Mouse (Mus musculus): Measurements from ENCODE around the gene Cavin4. TPM values are rescaled to one million over a fixed set of nuclear protein-coding genes. Genes with fewer than 3 reads are reported as not detected.
"Not testable (repeated sequence)": the region's sequence is repeated elsewhere in the genome, so short reads cannot be mapped to it uniquely, and the experiment has no call there.

Cavin4 gene
- total and polyA plus RNA-seq, 2 experiments from 2014 or later = 0.79 to 1.4 TPM

DNA sequence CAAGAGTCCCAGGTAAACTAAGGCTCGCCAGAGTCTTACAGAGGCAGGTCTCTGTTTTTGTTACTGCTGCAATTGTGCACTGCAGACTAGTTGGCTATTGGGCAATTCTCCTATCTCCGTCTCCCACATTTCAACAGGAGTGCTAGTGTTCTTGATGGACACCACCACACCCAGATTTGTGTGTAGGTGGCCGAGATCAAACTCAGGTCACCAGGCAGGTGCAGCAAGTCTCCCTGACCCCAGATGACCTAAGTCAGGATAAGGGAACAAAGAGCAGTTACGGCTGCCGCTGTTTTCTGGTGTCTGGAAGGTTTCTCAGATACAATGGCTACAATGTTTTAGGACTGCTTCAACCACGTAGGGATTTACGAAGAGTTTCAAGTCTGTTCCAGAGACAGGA lies 16.9 kb downstream of the Cavin4 start:
- no peaks in the 10 kb centered on the region for H3K36me3 ChIP-seq (ENCODE audit: insufficient read depth, low read length)
- no peak overlapping the region for H3K9ac ChIP-seq (replicated peaks; ENCODE audit: low read length, poor library complexity, severe bottlenecking)
- H3K27me3 ChIP-seq (ENCODE audit: insufficient read depth, low read length) = no peaks in the 10 kb centered on the region
- H3K4me3 ChIP-seq (ENCODE audit: low read depth, low read length) = no peak overlapping the region
- ATAC-seq (ENCODE audit: low FRiP score) (no peak), DNase-seq (ENCODE audit: low spot score) (no peak)
- WGBS = 72% methylated on average over 7 of the region's 7 CpGs
- H3K27ac ChIP-seq (ENCODE audit: low read depth, low read length) = no peak overlapping the region
- no peak overlapping the region for H3K4me2 ChIP-seq (ENCODE audit: low read depth, low read length, poor library complexity, severe bottlenecking)
- H3K4me1 ChIP-seq (ENCODE audit: insufficient read depth, low read length) = no peaks in the 10 kb centered on the region
- TF ChIP-seq CTCF (IDR thresholded peaks at IDR 0.05) = no peak
- H3K9me3 ChIP-seq (ENCODE audit: low read length) = no peaks in the 10 kb centered on the region

DNA sequence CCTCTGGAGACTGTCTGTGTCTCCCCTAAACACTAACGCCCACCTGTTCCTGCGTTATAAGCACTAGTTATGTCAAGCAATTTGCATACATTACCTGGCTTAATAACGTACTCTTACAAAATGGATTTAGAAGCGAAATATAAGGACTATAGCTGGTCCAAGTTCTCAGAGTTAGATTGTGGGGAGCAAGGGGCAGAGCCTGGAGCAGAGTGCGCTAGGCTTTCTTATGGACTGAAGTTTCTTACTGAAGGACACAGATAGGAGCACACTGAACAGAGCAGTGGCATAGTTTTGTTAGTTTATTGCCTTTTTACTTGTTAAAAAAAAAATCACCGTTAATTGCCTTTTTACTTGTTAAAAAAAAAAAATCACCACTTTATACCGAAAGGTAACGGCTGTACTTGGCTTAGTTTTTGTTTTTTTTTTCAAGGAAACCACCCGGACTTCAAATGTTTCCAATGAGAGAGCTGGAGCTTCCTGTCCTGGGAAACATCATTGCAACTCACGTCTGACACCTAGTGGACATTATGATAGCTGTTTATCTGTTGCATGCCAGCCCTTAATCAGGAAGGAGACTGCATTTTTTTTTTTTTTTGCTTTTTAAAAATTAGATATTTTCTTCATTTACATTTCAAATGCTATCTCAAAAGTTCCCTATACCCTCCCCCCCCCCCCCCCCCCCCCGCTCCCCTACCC lies 17.5 kb downstream of the Cavin4 start:
- ATAC-seq (ENCODE audit: low FRiP score) = 0 out of 2 replicates have a peak, but pooled peaks have one; percentile 24
- H3K4me3 ChIP-seq (ENCODE audit: low read depth, low read length) = no peak overlapping the region
- TF ChIP-seq CTCF (IDR thresholded peaks at IDR 0.05) = peak; percentile 88
- WGBS = 43% methylated on average over 10 of the region's 11 CpGs
- no peak overlapping the region for H3K9ac ChIP-seq (replicated peaks; ENCODE audit: low read length, poor library complexity, severe bottlenecking)
- no peaks in the 10 kb centered on the region for H3K36me3 ChIP-seq (ENCODE audit: insufficient read depth, low read length)
- no peak overlapping the region for H3K27ac ChIP-seq (ENCODE audit: low read depth, low read length)
- no peaks in the 10 kb centered on the region for H3K27me3 ChIP-seq (ENCODE audit: insufficient read depth, low read length)
- no peak overlapping the region for H3K4me2 ChIP-seq (ENCODE audit: low read depth, low read length, poor library complexity, severe bottlenecking)
- no peaks in the 10 kb centered on the region for H3K9me3 ChIP-seq (ENCODE audit: low read length)
- no peaks in the 10 kb centered on the region for H3K4me1 ChIP-seq (ENCODE audit: insufficient read depth, low read length)
- DNase-seq (ENCODE audit: low spot score) = peak; percentile 89

DNA sequence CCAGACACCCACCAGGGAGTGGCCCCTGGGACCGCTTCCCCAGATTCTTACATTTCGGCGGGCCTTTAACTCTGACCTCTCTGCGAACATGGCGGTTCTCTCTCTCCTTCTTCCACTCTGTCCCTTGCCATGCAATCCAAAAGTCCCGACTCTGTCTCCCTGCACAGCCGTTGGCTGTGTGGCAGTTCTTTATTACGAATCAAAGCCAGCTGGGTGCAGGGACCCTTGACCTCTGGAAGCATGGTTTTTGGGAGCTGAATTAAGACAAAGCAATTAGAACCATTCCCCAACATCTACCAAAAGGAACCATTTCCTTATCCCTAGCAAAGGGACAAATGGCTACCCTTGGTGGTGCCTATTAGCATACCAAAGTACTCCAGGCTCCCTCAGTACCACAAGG lies 19.8 kb downstream of the Cavin4 start:
- 86% methylated on average over 8 of the region's 8 CpGs for WGBS
- H3K27me3 ChIP-seq (ENCODE audit: insufficient read depth, low read length) = no peaks in the 10 kb centered on the region
- H3K36me3 ChIP-seq (ENCODE audit: insufficient read depth, low read length) = no peaks in the 10 kb centered on the region
- H3K9me3 ChIP-seq (ENCODE audit: low read length) = no peaks in the 10 kb centered on the region
- no peak overlapping the region for H3K4me2 ChIP-seq (ENCODE audit: low read depth, low read length, poor library complexity, severe bottlenecking)
- no peaks in the 10 kb centered on the region for H3K4me1 ChIP-seq (ENCODE audit: insufficient read depth, low read length)
- H3K9ac ChIP-seq (replicated peaks; ENCODE audit: low read length, poor library complexity, severe bottlenecking) = no peak overlapping the region
- ATAC-seq (ENCODE audit: low FRiP score) (no peak), DNase-seq (ENCODE audit: low spot score) (no peak)
- no peak overlapping the region for H3K27ac ChIP-seq (ENCODE audit: low read depth, low read length)
- H3K4me3 ChIP-seq (ENCODE audit: low read depth, low read length) = no peak overlapping the region
- no peak for TF ChIP-seq CTCF (IDR thresholded peaks at IDR 0.05)

DNA sequence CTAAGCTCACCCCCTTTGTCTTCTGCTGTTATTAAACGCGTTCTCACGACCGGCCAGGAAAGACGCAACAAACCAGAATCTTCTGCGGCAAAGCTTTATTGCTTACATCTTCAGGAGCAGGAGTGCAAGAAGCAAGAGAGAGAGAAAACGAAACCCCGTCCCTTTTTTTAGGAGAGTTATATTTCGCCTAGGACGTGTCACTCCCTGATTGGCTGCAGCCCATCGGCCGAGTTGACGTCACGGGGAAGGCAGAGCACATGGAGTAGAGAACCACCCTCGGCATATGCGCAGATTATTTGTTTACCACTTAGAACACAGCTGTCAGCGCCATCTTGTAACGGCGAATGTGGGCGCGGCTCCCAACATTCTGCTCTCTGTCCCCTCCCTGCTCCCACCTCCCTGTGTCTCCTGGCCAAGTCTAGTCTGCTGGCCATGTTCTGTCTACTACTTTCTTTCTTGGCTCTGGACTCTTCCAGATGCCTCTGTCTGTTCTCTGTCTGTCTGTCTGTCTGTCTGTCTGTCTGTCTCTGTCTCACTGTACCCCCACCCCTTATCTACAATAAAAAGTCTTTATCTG lies 20.4 kb downstream of the Cavin4 start:
- H3K4me3 ChIP-seq (ENCODE audit: low read depth, low read length); H3K27me3 ChIP-seq (ENCODE audit: insufficient read depth, low read length); H3K27ac ChIP-seq (ENCODE audit: low read depth, low read length); H3K9me3 ChIP-seq (ENCODE audit: low read length); DNase-seq (ENCODE audit: low spot score); H3K4me1 ChIP-seq (ENCODE audit: insufficient read depth, low read length); H3K36me3 ChIP-seq (ENCODE audit: insufficient read depth, low read length); H3K4me2 ChIP-seq (ENCODE audit: low read depth, low read length, poor library complexity, severe bottlenecking); ATAC-seq (ENCODE audit: low FRiP score); H3K9ac ChIP-seq (replicated peaks; ENCODE audit: low read length, poor library complexity, severe bottlenecking): not testable (repeated sequence)
- WGBS = 93% methylated on average over 14 of the region's 21 CpGs

DNA sequence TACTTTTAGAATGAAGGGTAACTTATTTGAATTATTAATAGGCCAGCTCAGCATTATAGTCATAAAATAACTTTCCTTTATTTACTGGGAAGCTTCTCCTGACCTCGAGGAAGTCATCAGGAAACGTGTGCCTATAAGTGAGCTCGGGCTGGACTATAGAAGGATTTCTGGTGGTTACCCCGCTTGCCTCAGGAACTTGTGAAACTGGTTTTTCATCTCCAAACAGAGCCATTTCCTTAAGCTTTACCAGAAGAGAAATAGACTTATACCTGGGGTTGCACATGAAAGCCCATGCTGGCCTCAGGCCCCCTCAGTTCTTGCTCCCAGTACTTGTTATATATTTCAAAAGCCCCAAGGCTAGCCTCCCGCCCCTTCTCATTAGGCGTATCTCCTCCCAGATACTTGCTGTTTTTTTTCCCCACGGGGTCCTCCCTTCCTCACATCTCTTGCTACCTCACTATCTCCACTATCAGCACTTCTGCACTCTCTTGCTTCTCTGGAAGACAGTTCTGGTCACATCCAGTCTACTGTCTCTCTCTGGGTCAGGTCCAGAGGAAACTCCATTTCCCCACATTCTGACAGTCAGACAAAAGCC lies 21.4 kb downstream of the Cavin4 start:
- no peak overlapping the region for H3K4me2 ChIP-seq (ENCODE audit: low read depth, low read length, poor library complexity, severe bottlenecking)
- DNase-seq (ENCODE audit: low spot score) = no peak
- H3K9ac ChIP-seq (replicated peaks; ENCODE audit: low read length, poor library complexity, severe bottlenecking) = no peak overlapping the region
- ATAC-seq (ENCODE audit: low FRiP score) = no peak
- no peaks in the 10 kb centered on the region for H3K36me3 ChIP-seq (ENCODE audit: insufficient read depth, low read length)
- H3K9me3 ChIP-seq (ENCODE audit: low read length) = no peaks in the 10 kb centered on the region
- H3K27ac ChIP-seq (ENCODE audit: low read depth, low read length) = no peak overlapping the region
- H3K27me3 ChIP-seq (ENCODE audit: insufficient read depth, low read length) = no peaks in the 10 kb centered on the region
- H3K4me3 ChIP-seq (ENCODE audit: low read depth, low read length) = no peak overlapping the region
- no peak for TF ChIP-seq CTCF (IDR thresholded peaks at IDR 0.05)
- 82% methylated on average over 7 of the region's 7 CpGs for WGBS
- H3K4me1 ChIP-seq (ENCODE audit: insufficient read depth, low read length) = no peaks in the 10 kb centered on the region

DNA sequence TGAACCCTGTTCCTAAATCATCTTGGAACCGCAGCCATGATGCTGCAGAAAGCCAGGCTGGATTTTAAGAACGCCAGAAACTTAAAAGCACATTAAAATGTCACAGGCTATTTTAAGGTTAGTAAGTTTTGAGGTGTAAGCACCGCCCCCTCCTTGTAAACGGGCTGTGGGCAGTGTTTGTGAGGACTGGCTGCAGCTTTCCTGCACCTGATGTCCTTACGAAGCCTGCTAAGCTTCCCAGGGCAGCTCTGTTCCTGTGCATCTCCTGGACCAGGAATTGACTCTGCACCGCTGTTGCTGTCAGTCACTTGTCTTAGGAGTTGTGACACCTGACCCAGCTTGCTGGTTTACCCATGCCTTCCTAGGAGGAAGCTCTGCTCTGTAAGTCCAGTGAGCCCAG lies 24.8 kb downstream of the Cavin4 start:
- Histone ChIP-seq H3K27me3 (ENCODE audit: insufficient read depth, low read length) (no peaks in the 10 kb centered on the region), H3K4me2 (ENCODE audit: low read depth, low read length, poor library complexity, severe bottlenecking) (no peak overlapping the region), H3K4me3 (ENCODE audit: low read depth, low read length) (no peak overlapping the region), H3K36me3 (ENCODE audit: insufficient read depth, low read length) (no peaks in the 10 kb centered on the region), H3K9me3 (ENCODE audit: low read length) (no peaks in the 10 kb centered on the region), H3K27ac (ENCODE audit: low read depth, low read length) (no peak overlapping the region), H3K9ac (replicated peaks; ENCODE audit: low read length, poor library complexity, severe bottlenecking) (no peak overlapping the region; the same call in 1 of the 2 replicates), H3K4me1 (ENCODE audit: insufficient read depth, low read length) (no peaks in the 10 kb centered on the region)
- no peak for TF ChIP-seq CTCF (IDR thresholded peaks at IDR 0.05)
- DNase-seq (ENCODE audit: low spot score) = no peak
- no peak for ATAC-seq (ENCODE audit: low FRiP score)
- 80% methylated on average over 6 of the region's 6 CpGs for WGBS

Measured in midbrain, postnatal 0 days (tissue).